Mouse (Mus musculus): ENCODE data around the gene St3gal6.

DNA sequence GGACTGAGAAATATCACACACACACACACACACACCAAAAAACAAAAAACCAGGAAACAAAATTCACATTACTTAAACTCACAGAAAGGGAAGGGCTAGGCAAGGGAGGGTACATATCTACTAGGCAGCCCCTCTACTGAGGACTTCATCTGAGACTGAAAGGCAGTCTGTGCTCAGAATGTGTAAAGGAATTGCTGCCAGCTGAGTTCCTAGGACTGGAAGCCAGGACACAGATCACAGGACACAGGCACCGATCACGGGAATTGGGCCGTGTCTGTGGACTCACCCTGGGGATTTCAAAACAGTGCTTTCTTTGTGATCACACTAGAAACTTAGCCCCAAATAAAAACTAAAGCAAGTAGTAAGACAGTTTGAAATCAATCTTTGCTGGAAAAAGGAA lies 11.2 kb downstream of the St3gal6 start:
- TF ChIP-seq CHD2 (IDR thresholded peaks at IDR 0.05; ENCODE audit: low read depth, low read length) = no peak
- no peak for TF ChIP-seq MAFK (IDR thresholded peaks at IDR 0.05; ENCODE audit: insufficient read depth, low read depth, low read length)
